Mouse (Mus musculus) left cerebral cortex, postnatal 4 days (tissue): ENCODE results near the gene 6030445D17Rik. TPM values are rescaled to one million over a fixed set of nuclear protein-coding genes. Genes with fewer than 3 reads are reported as not detected.
A peak's percentile ranks its signal among the peaks of the same experiment; 100 is the strongest.

Experiments used
- DNase-seq: peaks from one replicate; pipeline ENCODE4 v3.0.0-alpha.2; 2022
- intact Hi-C: fragments of 180-260 bp; cut with DNase I; formaldehyde crosslinking; loops from one replicate; pipeline ENCODE4 v1.15.1; 2025
- total RNA-seq, 2 experiments: library from RNA; stranded (reverse); gene quantifications; 2 replicates each; pipeline ENCODE4 v1.2.3; 2021

Gene 6030445D17Rik
- under 1 TPM; 0.46 to 0.58 TPM for total RNA-seq

GRCm38 (mm10) chr4:136462086-136462838 lies at the start of gene 6030445D17Rik:
6030445D17Rik (plus strand) TSS chr4:136462250.
- intact Hi-C loops, result no loop called here

GRCm38 (mm10) chr4:136415477-136415876 lies 46.6 kb upstream of the 6030445D17Rik start:
- intact Hi-C loops, result no loop called here
- no peak for DNase-seq

More at GRCm38 (mm10) chr4:136462086-136462838, at the start of gene 6030445D17Rik:
- DNase-seq, result peak; percentile 45

GRCm38 (mm10) chr4:136418962-136419361 lies 43.1 kb upstream of the 6030445D17Rik start:
- intact Hi-C loops, result no loop called here
- no peak for DNase-seq

- intact Hi-C loops, result no loop called here
- DNase-seq, result no peak
These were observed 42.7 kb upstream of the 6030445D17Rik start for GRCm38 (mm10) chr4:136419386-136419785.

- no peak for DNase-seq
- intact Hi-C loops, result no loop called here
These were observed 38.8 kb upstream of the 6030445D17Rik start, which contains the start of gene Htr1d for GRCm38 (mm10) chr4:136423224-136423623. Htr1d (plus strand) TSS chr4:136423524.

- no peak for DNase-seq
- intact Hi-C loops, result no loop called here
These were observed 37.7 kb upstream of the 6030445D17Rik start for GRCm38 (mm10) chr4:136424120-136424999.

- DNase-seq, result peak; percentile 21
- intact Hi-C loops, result no loop called here
These were observed 37.1 kb upstream of the 6030445D17Rik start for GRCm38 (mm10) chr4:136425000-136425288.

- no peak for DNase-seq
- intact Hi-C loops, result no loop called here
These were observed 31.3 kb upstream of the 6030445D17Rik start for GRCm38 (mm10) chr4:136430609-136431375.

GRCm38 (mm10) chr4:136431376-136431693 lies 30.7 kb upstream of the 6030445D17Rik start:
- intact Hi-C loops, result no loop called here
- DNase-seq, result peak; percentile 74

GRCm38 (mm10) chr4:136434029-136434428 lies 28.0 kb upstream of the 6030445D17Rik start:
- intact Hi-C loops, result no loop called here
- no peak for DNase-seq

GRCm38 (mm10) chr4:136439106-136439505 lies 22.9 kb upstream of the 6030445D17Rik start:
- intact Hi-C loops, result no loop called here
- DNase-seq, result no peak

- DNase-seq, result no peak
- intact Hi-C loops, result no loop called here
These were observed 20.6 kb upstream of the 6030445D17Rik start for GRCm38 (mm10) chr4:136441354-136442043.

- intact Hi-C loops, result no loop called here
- DNase-seq, result no peak
These were observed 17.5 kb upstream of the 6030445D17Rik start for GRCm38 (mm10) chr4:136444561-136444960.

GRCm38 (mm10) chr4:136449795-136450194 lies 12.3 kb upstream of the 6030445D17Rik start:
- no peak for DNase-seq
- intact Hi-C loops, result no loop called here

GRCm38 (mm10) chr4:136450271-136450670 lies 11.8 kb upstream of the 6030445D17Rik start:
- intact Hi-C loops, result no loop called here
- DNase-seq, result no peak

GRCm38 (mm10) chr4:136451564-136451963 lies 10.5 kb upstream of the 6030445D17Rik start:
- DNase-seq, result no peak
- intact Hi-C loops, result no loop called here

GRCm38 (mm10) chr4:136452286-136452685 lies 9.8 kb upstream of the 6030445D17Rik start:
- no peak for DNase-seq
- intact Hi-C loops, result no loop called here

GRCm38 (mm10) chr4:136452792-136453191 lies 9.3 kb upstream of the 6030445D17Rik start:
- intact Hi-C loops, result no loop called here
- DNase-seq, result no peak

GRCm38 (mm10) chr4:136454850-136455260 lies 7.2 kb upstream of the 6030445D17Rik start:
- peak; percentile 78 for DNase-seq
- intact Hi-C loops, result loop anchor here (5.0 kb wide), 2 partner anchors 72 to 167 kb away; partner anchors contain the start of gene Lactbl1

- intact Hi-C loops, result loop anchor here (5.0 kb wide), 2 partner anchors 71 to 166 kb away; partner anchors contain the start of gene Lactbl1
These were observed 5.4 kb upstream of the 6030445D17Rik start for GRCm38 (mm10) chr4:136456516-136457218.

More at GRCm38 (mm10) chr4:136456516-136457218, 5.4 kb upstream of the 6030445D17Rik start:
- no peak for DNase-seq
